Mouse (Mus musculus) common myeloid progenitor, adult 5-6 weeks (primary cell): ENCODE results near the gene Upb1. TPM values are rescaled to one million over a fixed set of nuclear protein-coding genes. Genes with fewer than 3 reads are reported as not detected.

Experiments
- ATAC-seq: replicated peaks from 2 replicates; pipeline ENCODE4 v1.8.0; 2016; ENCODE audit warnings: low read depth, mild to moderate bottlenecking, moderate TSS enrichment, inconsistent platforms; ENCODE audit not compliant: poor library complexity, severe bottlenecking
- total RNA-seq: library from RNA; stranded (forward); fragments of 200-1000, 187-1606 nt; gene quantifications from 2 replicates; pipeline ENCODE4 v1.2.3, GENCODE M21; 2017

Gene Upb1
- total RNA-seq, 1 experiment from 2014 or later: 0.27 TPM

- ATAC-seq: 0 out of 2 replicates have a peak, but pooled peaks have one; percentile 42
These were observed 16.6 kb downstream of the Upb1 start for GRCm38 (mm10) chr10:75417363-75418042.

GRCm38 (mm10) chr10:75418747-75419146 is 17.8 kb downstream of the Upb1 start:
- no peak for ATAC-seq

- ATAC-seq: peak; percentile 41
These were observed 23.6 kb downstream of the Upb1 start for GRCm38 (mm10) chr10:75424498-75424901.

- no peak for ATAC-seq
These were observed 27.4 kb downstream of the Upb1 start for GRCm38 (mm10) chr10:75428049-75429003.

GRCm38 (mm10) chr10:75429004-75429380 is 28.1 kb downstream of the Upb1 start:
- no peak for ATAC-seq

- ATAC-seq: peak; percentile 97
These were observed 28.7 kb downstream of the Upb1 start for GRCm38 (mm10) chr10:75429522-75430146.

- no peak for ATAC-seq
These were observed 29.2 kb downstream of the Upb1 start for GRCm38 (mm10) chr10:75430147-75430537.

GRCm38 (mm10) chr10:75430633-75431032 is 29.7 kb downstream of the Upb1 start:
- ATAC-seq: no peak

- peak; percentile 87 for ATAC-seq
These were observed 35.8 kb downstream of the Upb1 start for GRCm38 (mm10) chr10:75436604-75437217.

GRCm38 (mm10) chr10:75437284-75437683 is 36.4 kb downstream of the Upb1 start:
- no peak for ATAC-seq

- ATAC-seq: no peak
These were observed 37.4 kb downstream of the Upb1 start for GRCm38 (mm10) chr10:75438132-75438810.

- no peak for ATAC-seq
These were observed 38.4 kb downstream of the Upb1 start for GRCm38 (mm10) chr10:75439211-75439811.

- no peak for ATAC-seq
These were observed 39.8 kb downstream of the Upb1 start for GRCm38 (mm10) chr10:75440756-75441155.

- ATAC-seq: no peak
These were observed 40.9 kb downstream of the Upb1 start for GRCm38 (mm10) chr10:75441800-75442199.

- no peak for ATAC-seq
These were observed 42.1 kb downstream of the Upb1 start for GRCm38 (mm10) chr10:75443017-75443416.

GRCm38 (mm10) chr10:75444111-75444826 is 43.4 kb downstream of the Upb1 start:
- no peak for ATAC-seq

- ATAC-seq: no peak
These were observed 44.1 kb downstream of the Upb1 start for GRCm38 (mm10) chr10:75445030-75445429.

GRCm38 (mm10) chr10:75446501-75447083 is 45.7 kb downstream of the Upb1 start:
- ATAC-seq: no peak
